Mouse (Mus musculus): ENCODE results near the gene Bcl2a1d.
"Not testable (repeated sequence)": the region's sequence is repeated elsewhere in the genome, so short reads cannot be mapped to it uniquely, and the experiment has no call there.

Gene Bcl2a1d

GRCm38 (mm10) chr9:88731728-88732127 is at the start of gene Bcl2a1d:
Gene Bcl2a1d, minus strand, starts transcription at chr9:88731914.
- DNase-seq (ENCODE audit: low spot score in 2 of 2), result peak; percentile 62 to 64

DNA sequence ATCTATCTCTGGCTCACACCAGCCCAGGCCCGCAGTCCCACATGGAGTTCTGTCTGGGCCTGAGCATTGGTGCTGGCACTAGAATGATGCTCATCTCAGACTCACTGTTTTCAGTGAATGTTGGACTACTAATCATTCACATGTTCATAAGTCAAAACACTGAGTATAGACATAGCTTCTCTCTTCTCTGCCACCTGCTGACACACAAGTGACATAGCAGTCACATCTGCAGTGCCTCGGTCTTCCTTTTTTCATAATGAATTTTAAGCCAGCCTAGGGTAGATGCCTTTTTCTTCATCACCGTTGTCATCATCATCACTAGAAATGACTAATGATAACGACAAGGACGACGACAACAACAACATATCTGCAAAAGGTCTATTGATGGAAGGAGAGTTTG is 38.5 kb upstream of the Bcl2a1d start:
- DNase-seq (ENCODE audit: low spot score in 2 of 2), result not testable (repeated sequence)

GRCm38 (mm10) chr9:88769470-88769869 is 37.8 kb upstream of the Bcl2a1d start:
- not testable (repeated sequence) for DNase-seq (ENCODE audit: low spot score in 2 of 2)

DNA sequence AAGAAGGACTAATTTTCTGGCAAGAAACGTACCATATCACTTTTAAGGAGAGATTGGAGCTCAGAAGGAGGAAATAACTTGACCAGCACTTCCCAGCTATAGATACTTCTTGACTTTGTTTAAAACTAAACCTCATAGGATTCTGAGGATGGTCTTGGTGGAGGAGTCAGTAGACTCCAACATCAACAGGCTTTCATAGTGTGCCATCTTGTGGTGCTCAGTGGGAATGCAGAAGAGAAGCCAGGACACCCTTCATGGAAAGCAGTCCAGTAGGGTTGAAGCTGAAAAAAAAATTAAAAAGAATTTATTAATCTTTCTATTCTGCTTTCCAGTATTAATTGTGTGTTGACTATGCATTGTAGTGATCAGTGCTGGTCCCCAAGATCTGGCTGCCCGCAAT is 15.0 kb upstream of the Bcl2a1d start:
- DNase-seq (ENCODE audit: low spot score in 2 of 2), result peak; percentile 29 to 31

- DNase-seq (ENCODE audit: low spot score in 2 of 2), result not testable (repeated sequence)
Measured at GRCm38 (mm10) chr9:88746046-88746445, 14.3 kb upstream of the Bcl2a1d start.

DNA sequence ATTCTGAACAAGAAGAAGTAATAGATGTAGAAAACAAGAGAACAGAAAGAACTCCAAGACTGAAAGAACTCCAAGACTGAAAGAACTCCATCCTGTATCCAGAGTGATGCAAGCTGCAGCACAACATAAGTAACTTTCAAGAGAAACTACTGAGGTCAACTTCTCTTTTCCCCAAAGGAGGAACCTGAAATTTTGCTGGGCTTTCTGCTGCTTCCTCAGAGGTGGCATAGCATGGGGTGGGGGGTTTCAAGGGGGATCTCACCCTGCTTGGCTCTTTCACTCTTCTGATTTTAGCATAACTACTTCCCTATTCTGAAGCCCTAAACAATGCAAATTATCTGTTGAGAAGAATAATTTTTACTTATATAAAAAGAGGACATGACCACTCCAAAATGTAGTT is 3.6 kb upstream of the Bcl2a1d start:
- not testable (repeated sequence) for DNase-seq (ENCODE audit: low spot score in 2 of 2)

GRCm38 (mm10) chr9:88733182-88733581 is 1.5 kb upstream of the Bcl2a1d start:
- DNase-seq (ENCODE audit: low spot score in 2 of 2), result not testable (repeated sequence)

DNA sequence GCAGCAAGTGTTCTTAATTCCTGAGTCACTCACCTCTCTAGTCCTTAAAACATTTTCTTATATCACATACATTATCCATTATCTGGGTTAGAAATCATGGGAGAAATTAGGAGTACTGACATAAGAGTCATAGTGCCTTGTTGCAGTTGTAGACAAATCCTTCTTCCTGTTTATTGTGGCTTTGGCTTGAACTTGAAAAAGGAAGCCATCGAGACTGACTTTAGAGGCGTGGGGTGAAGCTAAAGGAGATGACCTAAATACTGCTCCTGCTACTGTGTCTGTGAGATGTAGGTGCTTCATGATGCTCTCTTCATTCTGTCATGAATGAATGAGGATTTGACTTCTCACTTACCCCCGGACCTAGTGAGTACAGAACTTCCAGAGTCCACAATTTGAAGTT is 620 bp upstream of the Bcl2a1d start:
- not testable (repeated sequence) for DNase-seq (ENCODE audit: low spot score in 2 of 2)

- DNase-seq (ENCODE audit: low spot score in 2 of 2), result peak in 1 of 2 experiments; percentile 24
Measured at GRCm38 (mm10) chr9:88728311-88728710, 3.4 kb downstream of the Bcl2a1d start.

DNA sequence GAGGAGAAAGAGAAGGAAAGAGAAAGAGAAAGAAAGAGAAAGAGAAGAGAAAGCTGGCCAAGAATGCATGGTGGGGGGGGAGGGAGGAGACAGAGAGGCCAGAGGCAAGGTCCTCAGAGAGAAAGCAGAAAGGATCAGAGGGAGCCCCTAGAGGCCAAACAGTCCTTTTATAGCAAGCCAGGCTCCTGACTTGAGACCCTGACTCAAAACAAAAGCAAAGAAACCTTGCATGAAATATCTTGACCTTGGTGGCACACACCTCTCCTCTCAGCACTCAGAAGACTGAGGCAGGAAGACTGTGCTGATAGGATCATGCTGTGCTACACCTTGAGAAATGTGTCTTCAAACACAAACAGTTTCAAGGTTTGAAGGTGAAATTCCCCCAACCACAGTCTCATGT is 10.1 kb downstream of the Bcl2a1d start:
- DNase-seq (ENCODE audit: low spot score in 2 of 2), result not testable (repeated sequence)

- peak; percentile 36 to 50 for DNase-seq (ENCODE audit: low spot score in 2 of 2)
Measured at GRCm38 (mm10) chr9:88719989-88720537, 11.7 kb downstream of the Bcl2a1d start, which contains the start of gene Mthfsl. Gene Mthfsl, minus strand, starts transcription at chr9:88720296.

DNA sequence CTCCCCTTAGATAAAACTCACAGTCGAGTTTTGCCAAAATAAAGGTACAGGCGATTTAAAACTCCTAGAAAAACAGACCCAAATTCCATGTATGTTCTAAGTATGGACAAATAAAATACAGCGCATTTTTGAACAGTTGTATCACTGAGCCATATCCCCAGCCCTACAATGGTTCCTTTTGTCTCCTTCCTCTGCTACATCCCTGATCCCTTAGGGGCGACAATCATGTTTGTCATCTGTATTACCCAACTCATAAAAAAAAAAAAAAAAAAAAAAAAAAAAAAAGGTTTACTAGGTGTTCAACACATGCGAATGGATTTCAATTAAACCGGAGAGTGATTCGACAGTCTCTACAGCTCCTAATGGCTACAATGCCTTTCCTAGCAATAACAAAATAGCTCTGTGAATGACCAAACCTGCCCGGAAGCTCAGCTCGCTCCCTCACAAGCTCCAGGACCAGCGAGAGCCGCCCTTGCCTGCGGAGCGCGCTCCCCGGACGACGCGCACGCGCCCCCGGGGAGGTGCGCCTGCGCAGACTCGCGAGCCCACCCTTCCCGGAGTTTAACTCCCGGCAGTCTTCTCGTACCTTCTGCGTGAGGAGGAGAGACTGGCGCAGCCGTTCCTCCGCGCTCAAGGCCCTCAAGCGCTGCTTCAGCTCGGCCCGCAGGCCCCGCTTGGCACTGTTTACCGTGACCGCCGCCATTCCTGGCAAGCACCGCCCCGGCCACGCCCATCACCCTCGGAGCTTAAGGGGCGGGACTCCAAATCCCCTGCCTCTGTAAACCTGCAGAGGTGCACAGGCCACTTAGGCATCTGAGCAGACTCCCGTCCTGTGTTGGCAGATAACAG is 12.4 kb downstream of the Bcl2a1d start:
- not testable (repeated sequence) for DNase-seq (ENCODE audit: low spot score in 2 of 2)

- DNase-seq (ENCODE audit: low spot score in 2 of 2), result not testable (repeated sequence)
Measured at GRCm38 (mm10) chr9:88718593-88718992, 13.1 kb downstream of the Bcl2a1d start.

GRCm38 (mm10) chr9:88718140-88718539 is 13.6 kb downstream of the Bcl2a1d start:
- peak in 1 of 2 experiments; percentile 31 for DNase-seq (ENCODE audit: low spot score in 2 of 2)

- not testable (repeated sequence) for DNase-seq (ENCODE audit: low spot score in 2 of 2)
Measured at GRCm38 (mm10) chr9:88714515-88714914, 17.2 kb downstream of the Bcl2a1d start.

- DNase-seq (ENCODE audit: low spot score in 2 of 2), result not testable (repeated sequence)
Measured at GRCm38 (mm10) chr9:88712164-88712749, 19.5 kb downstream of the Bcl2a1d start.

DNA sequence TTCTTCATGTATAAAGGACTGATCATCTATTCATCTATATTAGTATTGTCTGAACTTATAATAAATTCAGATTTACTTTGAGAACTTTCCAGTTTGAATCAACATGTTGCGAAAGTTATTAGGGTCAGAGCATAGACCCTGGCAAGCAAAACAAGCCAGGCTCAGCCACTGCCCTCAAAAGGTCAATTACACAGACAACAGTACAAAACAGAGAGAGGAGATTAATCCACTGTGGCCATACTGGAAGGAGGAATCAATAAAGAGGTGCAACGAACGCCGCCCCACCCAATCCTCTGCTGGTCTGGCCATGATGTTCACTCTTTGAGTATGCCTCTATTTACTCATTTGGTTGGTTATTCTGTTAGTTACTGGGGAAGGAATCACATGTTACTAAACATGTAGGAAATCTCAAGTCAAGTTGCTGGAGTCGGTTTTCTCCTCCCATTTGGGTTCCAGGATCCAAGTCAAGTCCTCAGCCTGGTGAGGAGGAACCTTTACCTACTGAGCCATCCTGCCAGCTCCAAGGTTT is 20.7 kb downstream of the Bcl2a1d start:
- DNase-seq (ENCODE audit: low spot score in 2 of 2), result not testable (repeated sequence)

- DNase-seq (ENCODE audit: low spot score in 2 of 2), result not testable (repeated sequence)
Measured at GRCm38 (mm10) chr9:88710439-88710838, 21.3 kb downstream of the Bcl2a1d start.

DNA sequence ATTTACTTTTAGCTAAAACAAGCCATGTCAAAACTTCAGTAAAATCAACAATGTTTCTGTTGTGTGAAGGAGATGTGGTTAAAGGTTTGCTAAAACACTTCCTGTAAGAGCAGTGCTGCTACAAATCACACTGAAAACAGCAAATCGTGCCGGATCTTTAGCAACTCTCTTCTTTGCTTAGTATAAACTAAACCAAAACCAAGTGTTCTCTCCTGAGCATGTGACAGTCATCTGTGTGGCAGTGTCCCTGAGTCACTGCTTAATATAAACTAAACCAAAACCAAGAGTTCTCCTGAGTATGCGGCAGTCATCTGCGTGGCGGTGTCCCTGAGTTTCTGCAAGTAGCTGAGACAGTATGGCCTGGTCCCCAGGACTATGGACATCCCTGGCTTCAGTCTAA is 21.9 kb downstream of the Bcl2a1d start:
- DNase-seq (ENCODE audit: low spot score in 2 of 2), result not testable (repeated sequence)

DNA sequence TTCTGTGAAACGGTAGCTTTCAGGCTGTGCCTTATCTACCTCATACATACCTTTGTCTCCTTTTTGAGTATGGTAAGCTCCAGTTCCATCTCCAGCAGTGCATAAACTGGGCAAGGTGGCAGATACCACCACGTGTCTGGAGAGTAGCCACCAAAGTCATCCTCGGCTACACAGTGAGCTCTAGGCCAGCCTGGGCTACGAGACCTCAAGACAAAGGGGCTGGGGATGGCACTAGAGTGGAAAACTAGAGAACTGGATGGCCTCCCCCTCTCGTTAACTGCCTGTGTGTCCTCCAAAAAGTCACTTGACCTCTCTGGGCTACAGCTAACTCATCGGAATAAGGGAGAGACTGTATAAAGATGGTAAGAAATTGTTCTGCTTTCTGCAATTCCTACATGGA is 22.4 kb downstream of the Bcl2a1d start:
- DNase-seq (ENCODE audit: low spot score in 2 of 2), result no peak

GRCm38 (mm10) chr9:88706700-88707099 is 25.0 kb downstream of the Bcl2a1d start:
- no peak for DNase-seq (ENCODE audit: low spot score in 2 of 2)

DNA sequence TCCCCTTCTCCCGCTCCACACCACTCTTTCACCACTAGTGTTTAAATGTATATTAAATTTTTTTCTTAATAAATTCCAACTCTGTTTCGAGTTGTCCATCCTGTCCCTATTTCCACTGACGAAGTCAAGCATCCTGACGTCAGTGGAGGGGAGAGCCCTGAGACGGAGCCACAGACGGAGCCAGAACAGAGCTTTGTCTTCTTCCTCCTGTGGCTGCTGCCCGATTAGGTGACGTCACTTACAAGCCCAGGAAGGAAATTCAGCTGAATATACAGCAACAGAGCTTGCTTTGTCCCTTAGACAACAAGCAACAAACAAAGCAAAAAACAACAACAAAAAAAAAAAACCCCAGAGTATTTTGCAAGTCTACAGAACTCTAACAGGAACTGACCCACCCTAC is 26.6 kb downstream of the Bcl2a1d start:
- not testable (repeated sequence) for DNase-seq (ENCODE audit: low spot score in 2 of 2)

Data from spleen, postnatal 36 days (tissue).